Mouse (Mus musculus): ENCODE measurements around the gene Cnga2. TPM values are rescaled to one million over a fixed set of nuclear protein-coding genes. Genes with fewer than 3 reads are reported as not detected.

The Cnga2 gene
- polyA plus RNA-seq, 1 experiment, result not detected

DNA sequence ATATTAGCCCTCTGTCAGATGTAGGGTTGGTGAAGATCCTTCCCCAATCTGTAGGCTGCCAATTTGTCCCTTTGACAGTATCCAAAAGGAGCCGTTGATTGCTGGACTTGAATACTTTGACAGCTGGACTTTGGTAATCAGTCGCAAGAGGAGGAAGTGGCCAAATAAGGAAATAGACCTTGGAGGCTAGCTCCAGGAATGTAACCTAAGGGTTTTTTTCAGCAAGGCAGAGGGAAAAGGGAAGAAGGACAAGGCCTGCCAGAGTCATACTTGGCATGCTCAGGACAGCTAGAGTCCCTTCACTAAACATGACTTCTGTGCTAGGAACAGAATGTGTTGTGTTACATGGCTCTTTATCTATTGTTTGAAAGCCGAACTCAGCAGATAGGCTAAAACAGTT lies 11.2 kb upstream of the Cnga2 start:
- Histone ChIP-seq H3K27ac (ENCODE audit: insufficient read depth, low read length) (no peak overlapping the region), H3K4me3 (ENCODE audit: insufficient read depth, low read length) (no peak overlapping the region), H3K4me1 (ENCODE audit: control insufficient read depth, insufficient read depth, low read length) (no peaks in the 10 kb centered on the region)
- TF ChIP-seq POLR2A (IDR thresholded peaks at IDR 0.05; ENCODE audit: low read depth, low read length) (no peak), CTCF (IDR thresholded peaks at IDR 0.05; ENCODE audit: borderline replicate concordance, insufficient read depth, low read length) (no peak)

- no peaks in the 10 kb centered on the region for H3K4me1 ChIP-seq (ENCODE audit: control insufficient read depth, insufficient read depth, low read length)
- TF ChIP-seq CTCF (IDR thresholded peaks at IDR 0.05; ENCODE audit: borderline replicate concordance, insufficient read depth, low read length) (no peak), POLR2A (IDR thresholded peaks at IDR 0.05; ENCODE audit: low read depth, low read length) (no peak)
- no peak overlapping the region for H3K4me3 ChIP-seq (ENCODE audit: insufficient read depth, low read length)
Measured at GRCm38 (mm10) chrX:71981322-71981721, 10.3 kb upstream of the Cnga2 start.

DNA sequence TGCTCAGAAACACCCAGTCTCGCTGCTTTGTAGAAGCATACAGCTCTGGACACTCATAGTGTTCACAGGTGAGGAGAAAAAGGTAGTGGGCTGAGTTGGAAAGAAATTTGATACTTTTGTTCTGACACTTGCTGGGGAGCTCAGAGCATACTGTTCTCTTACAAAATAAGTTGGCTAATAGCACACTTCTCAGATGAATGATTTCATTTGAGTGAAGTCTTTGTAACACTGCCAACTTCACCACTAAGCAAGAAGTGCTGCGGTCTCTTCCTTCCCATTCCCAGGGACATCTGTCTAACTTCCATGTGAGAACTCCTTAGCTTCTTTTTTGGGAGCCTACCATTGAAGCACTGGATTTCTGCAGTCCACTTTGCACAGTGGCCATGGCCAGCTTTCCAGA lies 8.4 kb upstream of the Cnga2 start:
- no peaks in the 10 kb centered on the region for H3K4me1 ChIP-seq (ENCODE audit: control insufficient read depth, insufficient read depth, low read length)
- no peak overlapping the region for H3K27ac ChIP-seq (ENCODE audit: insufficient read depth, low read length)
- TF ChIP-seq CTCF (IDR thresholded peaks at IDR 0.05; ENCODE audit: borderline replicate concordance, insufficient read depth, low read length), result no peak
- no peak for TF ChIP-seq POLR2A (IDR thresholded peaks at IDR 0.05; ENCODE audit: low read depth, low read length)
- no peak overlapping the region for H3K4me3 ChIP-seq (ENCODE audit: insufficient read depth, low read length)

More at GRCm38 (mm10) chrX:71981322-71981721, 10.3 kb upstream of the Cnga2 start:
- no peak overlapping the region for H3K27ac ChIP-seq (ENCODE audit: insufficient read depth, low read length)

GRCm38 (mm10) chrX:71983775-71984174 lies 7.9 kb upstream of the Cnga2 start:
- Histone ChIP-seq H3K4me1 (ENCODE audit: control insufficient read depth, insufficient read depth, low read length) (no peaks in the 10 kb centered on the region), H3K27ac (ENCODE audit: insufficient read depth, low read length) (no peak overlapping the region), H3K4me3 (ENCODE audit: insufficient read depth, low read length) (no peak overlapping the region)
- no peak for TF ChIP-seq CTCF (IDR thresholded peaks at IDR 0.05; ENCODE audit: borderline replicate concordance, insufficient read depth, low read length)
- no peak for TF ChIP-seq POLR2A (IDR thresholded peaks at IDR 0.05; ENCODE audit: low read depth, low read length)

DNA sequence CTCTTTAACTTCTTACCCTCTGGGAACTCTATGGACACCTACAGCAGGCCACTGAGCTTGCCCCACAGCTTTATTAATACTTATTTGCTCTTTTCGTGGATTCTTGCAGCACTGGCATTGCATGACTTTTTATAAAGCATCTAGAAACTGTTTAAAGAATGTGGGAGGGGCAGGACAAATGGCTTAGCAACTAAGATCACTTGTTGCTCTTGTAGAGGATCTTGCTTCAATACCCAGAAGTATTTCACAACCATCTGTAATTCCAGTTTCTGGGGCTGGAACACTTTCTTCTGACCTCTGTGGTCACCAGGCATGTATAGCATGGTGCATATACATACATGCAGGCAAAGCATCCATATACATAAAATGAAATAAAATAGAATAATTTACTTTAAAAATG lies 4.3 kb downstream of the Cnga2 start:
- TF ChIP-seq CTCF (IDR thresholded peaks at IDR 0.05; ENCODE audit: borderline replicate concordance, insufficient read depth, low read length) (no peak), POLR2A (IDR thresholded peaks at IDR 0.05; ENCODE audit: low read depth, low read length) (no peak)
- H3K27ac ChIP-seq (ENCODE audit: insufficient read depth, low read length), result no peak overlapping the region
- no peak overlapping the region for H3K4me3 ChIP-seq (ENCODE audit: insufficient read depth, low read length)
- H3K4me1 ChIP-seq (ENCODE audit: control insufficient read depth, insufficient read depth, low read length), result no peaks in the 10 kb centered on the region

GRCm38 (mm10) chrX:72009930-72010329 lies 18.3 kb downstream of the Cnga2 start:
- H3K4me3 ChIP-seq (ENCODE audit: insufficient read depth, low read length), result no peak overlapping the region
- no peak overlapping the region for H3K27ac ChIP-seq (ENCODE audit: insufficient read depth, low read length)
- no peak for TF ChIP-seq POLR2A (IDR thresholded peaks at IDR 0.05; ENCODE audit: low read depth, low read length)
- TF ChIP-seq CTCF (IDR thresholded peaks at IDR 0.05; ENCODE audit: borderline replicate concordance, insufficient read depth, low read length), result no peak
- H3K4me1 ChIP-seq (ENCODE audit: control insufficient read depth, insufficient read depth, low read length), result no peaks in the 10 kb centered on the region

DNA sequence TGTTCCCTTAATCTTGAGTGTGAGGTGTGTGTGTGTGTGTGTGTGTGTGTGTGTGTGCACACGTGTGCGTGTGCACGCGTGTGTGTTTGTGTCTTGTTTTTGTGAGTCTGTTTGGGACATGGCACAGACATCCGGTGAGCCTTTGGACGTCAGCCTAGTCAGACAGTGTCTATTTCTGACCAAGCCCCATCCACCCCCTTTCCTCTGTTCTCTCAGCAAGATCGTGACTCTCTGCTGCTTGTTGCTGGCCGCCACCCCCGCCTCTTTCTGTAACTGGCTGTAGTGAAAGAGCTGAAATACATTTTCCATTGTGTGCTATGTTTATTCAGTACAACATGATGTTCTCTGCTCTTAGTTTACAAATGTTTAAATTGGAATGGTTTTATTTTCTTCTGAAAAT lies 20.6 kb downstream of the Cnga2 start:
- no peak for TF ChIP-seq CTCF (IDR thresholded peaks at IDR 0.05; ENCODE audit: borderline replicate concordance, insufficient read depth, low read length)
- TF ChIP-seq POLR2A (IDR thresholded peaks at IDR 0.05; ENCODE audit: low read depth, low read length), result no peak
- no peak overlapping the region for H3K4me3 ChIP-seq (ENCODE audit: insufficient read depth, low read length)
- no peak overlapping the region for H3K27ac ChIP-seq (ENCODE audit: insufficient read depth, low read length)
- no peaks in the 10 kb centered on the region for H3K4me1 ChIP-seq (ENCODE audit: control insufficient read depth, insufficient read depth, low read length)

DNA sequence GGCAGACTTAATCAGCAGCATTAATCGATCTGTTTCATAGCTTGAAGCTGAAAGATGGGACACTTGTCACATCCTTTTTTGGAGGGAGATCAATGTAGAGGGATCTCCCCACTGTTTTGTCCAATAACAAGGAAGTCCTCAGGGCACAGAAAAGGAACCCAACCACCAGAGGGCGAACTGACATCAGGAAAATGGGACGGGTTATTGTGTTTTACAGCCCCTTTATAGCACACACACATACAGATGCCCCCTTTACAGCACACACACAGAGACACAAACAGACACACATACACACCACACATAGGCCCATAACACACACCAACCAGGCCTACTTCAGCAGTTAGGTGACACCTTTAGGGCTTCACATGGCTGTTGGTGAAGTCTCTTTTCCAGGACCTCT lies 21.2 kb downstream of the Cnga2 start:
- TF ChIP-seq CTCF (IDR thresholded peaks at IDR 0.05; ENCODE audit: borderline replicate concordance, insufficient read depth, low read length) (no peak), POLR2A (IDR thresholded peaks at IDR 0.05; ENCODE audit: low read depth, low read length) (no peak)
- no peak overlapping the region for H3K27ac ChIP-seq (ENCODE audit: insufficient read depth, low read length)
- no peak overlapping the region for H3K4me3 ChIP-seq (ENCODE audit: insufficient read depth, low read length)
- H3K4me1 ChIP-seq (ENCODE audit: control insufficient read depth, insufficient read depth, low read length), result no peaks in the 10 kb centered on the region

GRCm38 (mm10) chrX:72022241-72022640 lies 30.6 kb downstream of the Cnga2 start:
- Histone ChIP-seq H3K27ac (ENCODE audit: insufficient read depth, low read length) (no peak overlapping the region), H3K4me3 (ENCODE audit: insufficient read depth, low read length) (no peak overlapping the region), H3K4me1 (ENCODE audit: control insufficient read depth, insufficient read depth, low read length) (no peaks in the 10 kb centered on the region)
- TF ChIP-seq CTCF (IDR thresholded peaks at IDR 0.05; ENCODE audit: borderline replicate concordance, insufficient read depth, low read length) (no peak), POLR2A (IDR thresholded peaks at IDR 0.05; ENCODE audit: low read depth, low read length) (no peak)

- no peak overlapping the region for H3K27ac ChIP-seq (ENCODE audit: insufficient read depth, low read length)
- H3K4me1 ChIP-seq (ENCODE audit: control insufficient read depth, insufficient read depth, low read length), result no peaks in the 10 kb centered on the region
- H3K4me3 ChIP-seq (ENCODE audit: insufficient read depth, low read length), result no peak overlapping the region
- peak; percentile 30; the same call in 1 of the 2 replicates for TF ChIP-seq CTCF (IDR thresholded peaks at IDR 0.05; ENCODE audit: borderline replicate concordance, insufficient read depth, low read length)
- no peak for TF ChIP-seq POLR2A (IDR thresholded peaks at IDR 0.05; ENCODE audit: low read depth, low read length)
Measured at GRCm38 (mm10) chrX:72022750-72023398, 31.2 kb downstream of the Cnga2 start.
